Mouse (Mus musculus) lung, adult 2 months (tissue): ENCODE measurements at regions not wholly inside any gene's neighbourhood (a gene's known extent, or its start where the extent isn't known, plus 50 kb on each side); places are given as distances from the start of the nearest gene placed in this dataset.

Experiments
- CTCF ChIP-seq: fragments of 200-500 bp; IDR thresholded peaks from 2 replicates; pipeline ENCODE4 v1.5.1; 2011; ENCODE audit warnings: mild to moderate bottlenecking, low read length, control low read depth; ENCODE audit not compliant: insufficient read depth
- POLR2A ChIP-seq: fragments of 200-500 bp; IDR thresholded peaks from 2 replicates; pipeline ENCODE4 v1.6.1; 2011; ENCODE audit warnings: low read depth, mild to moderate bottlenecking, control low read depth, low read length, borderline replicate concordance; ENCODE audit errors: extremely low read depth

DNA sequence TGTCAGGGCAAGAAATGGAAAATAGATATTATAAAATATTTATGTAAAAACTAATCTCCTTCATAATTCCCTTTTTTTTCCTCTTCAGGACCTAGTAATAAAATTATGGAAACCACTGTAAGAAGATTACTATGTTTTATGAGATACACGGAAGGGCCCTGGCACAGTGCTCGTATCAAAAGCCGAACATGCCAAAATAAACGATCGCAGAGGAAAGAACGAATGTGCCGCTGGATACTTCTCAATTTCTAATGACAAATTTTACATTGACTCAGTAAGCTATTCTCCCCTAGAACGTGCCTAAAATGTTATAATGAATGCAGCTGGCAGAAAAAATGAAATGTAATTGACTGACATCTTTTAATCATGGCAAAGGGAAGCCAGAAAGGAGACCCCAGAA lies 257.4 kb upstream of the Daam1 start:
- no peak for TF ChIP-seq POLR2A
- TF ChIP-seq CTCF = no peak
